Mouse (Mus musculus): ENCODE measurements around the gene Mup21. TPM values are rescaled to one million over a fixed set of nuclear protein-coding genes. Genes with fewer than 3 reads are reported as not detected.

The Mup21 gene
- not detected for polyA plus RNA-seq (2014; fragmentation: Illumina TruSeq; extraction: RNeasy Lipid Tissue Mini Kit (QIAGEN cat#74804); ENCODE audit: low read depth, low replicate concordance)

GRCm38 (mm10) chr4:62150811-62151210 is at the start of gene Mup21:
Mup21 (minus strand) TSS chr4:62150863.

Other genes starting within 250 kb of the Mup21 start
- not detected for gene Mup20, start 96.7 kb downstream of the Mup21 start, polyA plus RNA-seq (2014; fragmentation: Illumina TruSeq; extraction: RNeasy Lipid Tissue Mini Kit (QIAGEN cat#74804); ENCODE audit: low read depth, low replicate concordance)
- gene Mup3, start 63.5 kb downstream of the Mup21 start, polyA plus RNA-seq (2014; fragmentation: Illumina TruSeq; extraction: RNeasy Lipid Tissue Mini Kit (QIAGEN cat#74804); ENCODE audit: low read depth, low replicate concordance): 0.90 TPM
- 594 TPM for gene Zfp37, start 80.2 kb upstream of the Mup21 start, polyA plus RNA-seq (2014; fragmentation: Illumina TruSeq; extraction: RNeasy Lipid Tissue Mini Kit (QIAGEN cat#74804); ENCODE audit: low read depth, low replicate concordance)
- 8.0 TPM for gene Slc31a2, start 111.7 kb upstream of the Mup21 start, polyA plus RNA-seq (2014; fragmentation: Illumina TruSeq; extraction: RNeasy Lipid Tissue Mini Kit (QIAGEN cat#74804); ENCODE audit: low read depth, low replicate concordance)
- gene Fkbp15, start 209.7 kb upstream of the Mup21 start, polyA plus RNA-seq (2014; fragmentation: Illumina TruSeq; extraction: RNeasy Lipid Tissue Mini Kit (QIAGEN cat#74804); ENCODE audit: low read depth, low replicate concordance): 6.6 TPM
- 49.0 TPM for gene Slc31a1, start 209.9 kb upstream of the Mup21 start, polyA plus RNA-seq (2014; fragmentation: Illumina TruSeq; extraction: RNeasy Lipid Tissue Mini Kit (QIAGEN cat#74804); ENCODE audit: low read depth, low replicate concordance)